Mouse (Mus musculus) lung, embryonic 15.5 days (tissue): ENCODE measurements around the gene Plcg1. TPM values are rescaled to one million over a fixed set of nuclear protein-coding genes. Genes with fewer than 3 reads are reported as not detected.

Source experiments
- ATAC-seq: fragments of 200-750 bp; cut with Nextera tagmentation; 2 replicates; pipeline ENCODE4 v1.8.0; 2017; ENCODE audit warnings: moderate number of reproducible peaks, borderline replicate concordance; ENCODE audit not compliant: low FRiP score, low TSS enrichment; ENCODE audit errors: extremely low read depth
- H3K27ac ChIP-seq: fragments of 300-500 bp; sonication (generic); 2 replicates; pipeline ENCODE4 v1.5.1; 2015; ENCODE audit warnings: moderate library complexity, mild to moderate bottlenecking, inconsistent platforms
- H3K27me3 ChIP-seq: fragments of 300-500 bp; sonication (generic); 2 replicates; pipeline ENCODE4 v1.6.1; 2015; ENCODE audit warnings: inconsistent platforms
- H3K36me3 ChIP-seq: fragments of 300-500 bp; sonication (generic); 2 replicates; pipeline ENCODE4 v1.6.1; 2015; ENCODE audit warnings: inconsistent platforms
- H3K4me1 ChIP-seq: fragments of 300-500 bp; sonication (generic); 2 replicates; pipeline ENCODE4 v1.6.1; 2015; ENCODE audit warnings: inconsistent platforms
- H3K4me2 ChIP-seq: fragments of 300-500 bp; sonication (generic); 2 replicates; pipeline ENCODE4 v1.6.1; 2015; ENCODE audit warnings: inconsistent platforms, mild to moderate bottlenecking, moderate library complexity
- H3K4me3 ChIP-seq: fragments of 300-500 bp; sonication (generic); 2 replicates; pipeline ENCODE4 v1.5.1; 2015; ENCODE audit warnings: mild to moderate bottlenecking, inconsistent platforms
- H3K9ac ChIP-seq: fragments of 300-500 bp; sonication (generic); 2 replicates; pipeline ENCODE4 v1.6.1; 2015; ENCODE audit warnings: inconsistent platforms
- H3K9me3 ChIP-seq: fragments of 300-500 bp; sonication (generic); 2 replicates; pipeline ENCODE4 v1.6.1; 2016; ENCODE audit warnings: inconsistent platforms
- WGBS: fragments of 180-500 bp; shearing (Covaris S2); methylation state at CpG from one replicate; pipeline ENCODE4 v1.1.7; 2015; 5-methylcytosine and 5-hydroxymethylcytosine counted together
- polyA plus RNA-seq: library from polyadenylated mRNA; unstranded; fragments of >200 nt; fragmentation: Nextera tagmentation; extraction: Ambion mirVana; gene quantifications from 2 replicates; pipeline ENCODE4 v1.2.1, GENCODE M21; 2015

Gene Plcg1
- 51.4 and 53.3 TPM in 2 replicates for polyA plus RNA-seq

DNA sequence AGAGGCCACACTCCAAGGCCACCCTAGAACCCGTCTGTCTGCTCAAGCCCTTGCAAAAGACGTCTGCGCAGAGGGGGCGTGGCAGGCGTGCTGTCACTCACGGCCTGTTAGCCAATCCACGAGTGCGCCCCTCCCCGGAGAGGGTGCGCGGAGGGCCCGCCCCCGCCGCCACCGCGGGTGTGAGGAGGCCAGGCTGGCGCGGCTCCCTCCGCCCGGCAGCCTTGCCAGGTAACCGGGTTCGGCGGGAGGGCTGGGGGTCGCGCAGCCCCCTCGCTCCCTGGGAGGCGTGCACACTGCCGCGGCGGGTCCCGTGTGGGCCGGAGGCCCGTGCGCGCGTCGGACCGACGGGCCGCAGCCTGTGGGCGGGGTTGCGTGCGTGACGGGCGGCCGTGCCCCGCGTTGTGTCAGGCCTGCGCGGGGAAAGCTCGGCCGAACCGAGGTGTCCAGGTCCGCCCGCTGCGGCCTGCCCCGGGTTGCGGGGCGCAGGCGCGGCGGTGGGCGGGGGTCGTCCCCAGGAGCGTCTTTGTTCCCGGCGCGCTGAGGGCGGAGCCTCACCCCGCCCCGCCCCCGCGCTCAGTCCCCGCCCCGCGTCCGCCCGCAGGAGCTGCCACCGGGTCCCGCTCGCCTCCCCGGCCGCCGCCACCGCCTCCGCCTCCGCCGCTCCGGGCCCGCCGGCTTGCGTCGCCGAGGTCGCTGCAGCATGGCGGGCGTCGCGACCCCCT, at the start of gene Plcg1:
Plcg1 (plus strand) TSS at position 184 of the 722 bp plus-strand sequence.
- under 1% methylated on average over 77 of the region's 99 CpGs for WGBS
- peak; percentile 92 for ATAC-seq
- Histone ChIP-seq H3K4me3 (peak within 1 kb of the TSS; percentile 97), H3K4me1 (peaks cover 58% of the 10 kb centered on the region), H3K9ac (peak within 1 kb of the TSS; percentile 99), H3K27ac (peak within 1 kb of the TSS; percentile 97), H3K9me3 (no peaks in the 10 kb centered on the region), H3K36me3 (peaks cover 10% of the 10 kb centered on the region; the same call in 1 of the 2 replicates), H3K27me3 (no peaks in the 10 kb centered on the region), H3K4me2 (peak within 1 kb of the TSS; percentile 97)

DNA sequence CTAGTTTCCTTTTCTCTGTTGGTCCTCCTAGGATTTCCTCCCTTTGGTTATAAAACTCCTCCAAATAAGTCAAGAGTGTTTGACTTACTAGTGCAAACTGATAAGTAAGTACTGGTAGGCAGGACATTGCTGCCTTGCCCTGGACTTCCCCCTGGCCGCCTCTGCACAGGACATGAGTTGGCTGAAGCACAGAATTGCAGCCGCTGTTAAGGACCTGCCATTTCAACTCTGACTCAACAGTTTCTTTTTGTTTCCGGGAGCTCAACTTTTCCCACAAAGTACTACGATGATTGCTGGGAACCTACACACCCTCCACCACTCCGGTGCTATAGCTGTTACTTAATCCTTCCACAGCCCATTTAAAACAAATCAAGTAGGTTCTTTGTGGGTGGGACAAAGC, 30.8 kb upstream of the Plcg1 start:
- H3K36me3 ChIP-seq = peaks cover 60% of the 10 kb centered on the region
- WGBS = 40% methylated on average over 5 of the region's 5 CpGs
- no peak overlapping the region for H3K4me3 ChIP-seq
- H3K9ac ChIP-seq = no peak overlapping the region
- H3K27ac ChIP-seq = peak overlapping the region; percentile 27
- no peak overlapping the region for H3K4me2 ChIP-seq
- 0 out of 2 replicates have a peak, but pooled peaks cover 4% of the 10 kb centered on the region for H3K4me1 ChIP-seq
- no peaks in the 10 kb centered on the region for H3K9me3 ChIP-seq
- peak; percentile 75 for ATAC-seq
- no peaks in the 10 kb centered on the region for H3K27me3 ChIP-seq

GRCm38 (mm10) chr2:160701603-160702002, 29.5 kb upstream of the Plcg1 start:
- Histone ChIP-seq H3K27ac (no peak overlapping the region), H3K9me3 (no peaks in the 10 kb centered on the region), H3K4me1 (0 out of 2 replicates have a peak, but pooled peaks cover 4% of the 10 kb centered on the region), H3K9ac (no peak overlapping the region), H3K36me3 (peaks cover 65% of the 10 kb centered on the region), H3K4me2 (no peak overlapping the region), H3K4me3 (no peak overlapping the region), H3K27me3 (no peaks in the 10 kb centered on the region)
- WGBS = 62% methylated on average over 3 of the region's 3 CpGs
- no peak for ATAC-seq

DNA sequence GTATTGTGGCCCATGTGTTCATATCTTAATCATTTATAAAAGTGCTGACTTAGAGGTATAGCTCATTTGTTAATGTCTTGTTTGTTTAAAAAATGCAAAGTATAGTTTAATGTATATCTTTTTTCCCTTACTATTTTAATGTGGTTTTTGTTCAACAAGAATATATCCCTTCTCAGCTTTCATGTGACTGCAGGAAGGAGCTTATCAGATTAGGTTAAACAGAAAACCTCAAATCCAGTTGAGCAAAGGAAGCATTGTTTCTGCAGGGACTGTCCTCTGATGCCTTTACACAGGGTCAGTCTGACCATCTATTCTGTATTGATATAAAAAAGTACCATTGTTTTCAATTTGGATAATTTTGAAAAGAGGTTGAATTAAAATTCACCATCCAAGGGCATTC, 28.3 kb upstream of the Plcg1 start:
- H3K4me3 ChIP-seq = no peak overlapping the region
- peaks cover 68% of the 10 kb centered on the region for H3K36me3 ChIP-seq
- H3K4me2 ChIP-seq = no peak overlapping the region
- no peaks in the 10 kb centered on the region for H3K9me3 ChIP-seq
- H3K27me3 ChIP-seq = no peaks in the 10 kb centered on the region
- H3K9ac ChIP-seq = no peak overlapping the region
- ATAC-seq = no peak
- 0 out of 2 replicates have a peak, but pooled peaks cover 4% of the 10 kb centered on the region for H3K4me1 ChIP-seq
- H3K27ac ChIP-seq = no peak overlapping the region

GRCm38 (mm10) chr2:160707673-160708072, 23.4 kb upstream of the Plcg1 start:
- H3K36me3 ChIP-seq = peaks cover 67% of the 10 kb centered on the region
- H3K9me3 ChIP-seq = no peaks in the 10 kb centered on the region
- H3K9ac ChIP-seq = no peak overlapping the region
- H3K4me2 ChIP-seq = no peak overlapping the region
- ATAC-seq = no peak
- no peak overlapping the region for H3K4me3 ChIP-seq
- 88% methylated on average over 3 of the region's 3 CpGs for WGBS
- H3K4me1 ChIP-seq = no peaks in the 10 kb centered on the region
- no peaks in the 10 kb centered on the region for H3K27me3 ChIP-seq
- H3K27ac ChIP-seq = no peak overlapping the region

GRCm38 (mm10) chr2:160715463-160716030, 15.6 kb upstream of the Plcg1 start:
- Histone ChIP-seq H3K9ac (no peak overlapping the region), H3K27me3 (no peaks in the 10 kb centered on the region), H3K27ac (no peak overlapping the region), H3K4me1 (peaks cover 14% of the 10 kb centered on the region; the same call in 1 of the 2 replicates), H3K4me2 (no peak overlapping the region), H3K9me3 (no peaks in the 10 kb centered on the region), H3K36me3 (peaks cover 86% of the 10 kb centered on the region), H3K4me3 (no peak overlapping the region)
- no peak for ATAC-seq
- 59% methylated on average over 4 of the region's 4 CpGs for WGBS

GRCm38 (mm10) chr2:160717269-160717668, 13.8 kb upstream of the Plcg1 start:
- Histone ChIP-seq H3K9ac (no peak overlapping the region), H3K36me3 (peaks cover 86% of the 10 kb centered on the region), H3K4me2 (no peak overlapping the region), H3K4me3 (no peak overlapping the region), H3K4me1 (peaks cover 14% of the 10 kb centered on the region; the same call in 1 of the 2 replicates), H3K9me3 (no peaks in the 10 kb centered on the region), H3K27me3 (no peaks in the 10 kb centered on the region), H3K27ac (no peak overlapping the region)
- 72% methylated on average over 5 of the region's 5 CpGs for WGBS
- ATAC-seq = no peak

DNA sequence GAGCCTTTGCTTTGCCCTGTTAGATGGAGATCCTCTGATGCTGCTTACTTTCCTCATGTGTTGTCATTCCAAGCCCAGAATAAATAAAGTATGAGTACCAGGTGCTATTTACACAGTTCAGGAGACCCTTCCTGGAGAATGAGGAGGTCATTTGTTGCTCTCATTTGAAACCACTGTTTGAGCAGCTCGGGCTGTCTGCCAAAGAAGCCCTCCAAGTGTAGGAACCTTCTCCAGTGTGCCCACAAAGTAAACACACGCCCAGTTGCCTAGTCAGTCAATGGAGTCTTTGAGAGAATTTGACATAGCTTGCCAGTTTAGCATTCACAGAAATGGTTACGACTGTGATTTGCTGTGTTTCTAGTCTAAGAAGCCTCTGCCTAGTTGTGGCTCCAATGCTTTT, 12.3 kb upstream of the Plcg1 start:
- Histone ChIP-seq H3K9me3 (no peaks in the 10 kb centered on the region), H3K27me3 (no peaks in the 10 kb centered on the region), H3K9ac (no peak overlapping the region), H3K27ac (peak overlapping the region; percentile 71), H3K4me1 (peaks cover 14% of the 10 kb centered on the region; the same call in 1 of the 2 replicates), H3K4me2 (0 out of 2 replicates have a peak overlapping the region, but pooled peaks have one; percentile 19), H3K36me3 (peaks cover 85% of the 10 kb centered on the region), H3K4me3 (no peak overlapping the region)
- peak; percentile 83 for ATAC-seq
- WGBS = 69% methylated on average over 3 of the region's 3 CpGs

GRCm38 (mm10) chr2:160722714-160723113, 8.4 kb upstream of the Plcg1 start:
- WGBS = 83% methylated on average over 4 of the region's 4 CpGs
- H3K36me3 ChIP-seq = peaks cover 62% of the 10 kb centered on the region
- ATAC-seq = no peak
- H3K9ac ChIP-seq = no peak overlapping the region
- no peak overlapping the region for H3K4me3 ChIP-seq
- no peaks in the 10 kb centered on the region for H3K9me3 ChIP-seq
- no peaks in the 10 kb centered on the region for H3K27me3 ChIP-seq
- H3K4me1 ChIP-seq = peaks cover 10% of the 10 kb centered on the region; the same call in 1 of the 2 replicates
- no peak overlapping the region for H3K27ac ChIP-seq
- H3K4me2 ChIP-seq = no peak overlapping the region

DNA sequence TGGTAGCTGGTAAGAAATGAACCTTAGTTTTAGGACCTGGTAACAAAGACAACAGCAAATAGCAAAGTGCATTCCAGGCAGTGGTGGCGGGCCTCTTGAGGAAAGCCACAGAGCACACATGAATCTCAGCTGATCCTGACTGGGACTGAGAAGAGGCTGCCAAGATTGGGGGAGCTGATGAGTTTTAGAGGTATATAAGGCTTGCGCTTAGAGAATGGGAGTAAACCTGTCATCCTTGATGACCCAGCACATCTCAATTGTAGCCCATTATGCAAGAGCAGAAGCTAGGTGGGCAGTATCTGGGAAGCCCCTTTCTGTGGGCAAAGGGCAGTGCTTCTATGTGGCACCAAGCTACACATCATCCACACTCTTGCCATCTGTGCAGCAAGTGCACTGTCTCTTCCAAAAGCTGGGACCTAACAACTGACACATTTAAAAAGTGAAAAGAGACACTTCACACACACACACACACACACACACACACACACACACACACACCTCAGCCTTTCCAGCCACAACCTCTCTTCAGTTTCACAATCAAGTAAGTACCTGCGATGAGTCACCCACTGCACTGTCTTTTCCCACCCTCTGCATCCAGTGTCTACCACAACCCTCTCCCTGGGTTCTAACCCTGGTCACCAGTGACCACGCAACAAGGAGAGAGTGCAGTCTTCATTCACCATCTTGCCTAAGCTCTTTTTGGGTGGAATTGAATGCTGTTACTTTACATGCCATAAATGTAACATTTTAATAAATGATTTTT, 7.3 kb upstream of the Plcg1 start:
- peaks cover 53% of the 10 kb centered on the region for H3K36me3 ChIP-seq
- no peak overlapping the region for H3K4me3 ChIP-seq
- WGBS = 87% methylated on average over 4 of the region's 4 CpGs
- no peaks in the 10 kb centered on the region for H3K9me3 ChIP-seq
- peaks cover 5% of the 10 kb centered on the region; the same call in 1 of the 2 replicates for H3K4me1 ChIP-seq
- H3K27ac ChIP-seq = no peak overlapping the region
- H3K4me2 ChIP-seq = no peak overlapping the region
- no peaks in the 10 kb centered on the region for H3K27me3 ChIP-seq
- H3K9ac ChIP-seq = no peak overlapping the region
- no peak for ATAC-seq

DNA sequence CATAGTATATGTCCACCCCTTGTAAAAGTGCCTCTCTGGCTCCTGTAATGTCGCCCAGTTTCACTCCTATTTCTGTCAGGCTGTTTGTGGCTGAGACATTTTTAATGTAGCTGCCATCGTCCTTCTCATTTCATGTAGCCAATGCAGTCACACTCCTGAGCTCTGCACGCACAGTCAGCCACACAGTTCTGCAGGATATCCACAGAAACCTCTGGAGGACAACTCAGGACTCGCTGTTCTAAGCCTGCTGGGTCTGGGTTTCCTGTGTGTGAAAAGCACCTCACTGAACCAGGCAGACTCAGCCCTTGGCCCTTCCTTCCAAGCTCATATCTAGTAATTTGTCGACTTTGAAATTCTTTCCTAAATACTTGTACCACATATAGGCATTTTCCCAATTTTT, 6.6 kb upstream of the Plcg1 start:
- Histone ChIP-seq H3K9ac (no peak overlapping the region), H3K4me1 (0 out of 2 replicates have a peak, but pooled peaks cover 6% of the 10 kb centered on the region), H3K27ac (no peak overlapping the region), H3K4me2 (no peak overlapping the region), H3K36me3 (peaks cover 46% of the 10 kb centered on the region), H3K4me3 (no peak overlapping the region), H3K9me3 (no peaks in the 10 kb centered on the region), H3K27me3 (no peaks in the 10 kb centered on the region)
- no peak for ATAC-seq
- 86% methylated on average over 5 of the region's 5 CpGs for WGBS
